Mouse (Mus musculus) hindlimb bud, embryonic 11.5 days (tissue): Measurements from ENCODE around the gene P2rx1.
A peak's percentile ranks its signal among the peaks of the same experiment; 100 is the strongest.

Experiments
- DNase-seq: peaks from one replicate; pipeline ENCODE4 v3.0.0-alpha.2; 2012; ENCODE audit warnings: low read depth, low spot score; ENCODE audit errors: extremely low spot score

Gene P2rx1

DNA sequence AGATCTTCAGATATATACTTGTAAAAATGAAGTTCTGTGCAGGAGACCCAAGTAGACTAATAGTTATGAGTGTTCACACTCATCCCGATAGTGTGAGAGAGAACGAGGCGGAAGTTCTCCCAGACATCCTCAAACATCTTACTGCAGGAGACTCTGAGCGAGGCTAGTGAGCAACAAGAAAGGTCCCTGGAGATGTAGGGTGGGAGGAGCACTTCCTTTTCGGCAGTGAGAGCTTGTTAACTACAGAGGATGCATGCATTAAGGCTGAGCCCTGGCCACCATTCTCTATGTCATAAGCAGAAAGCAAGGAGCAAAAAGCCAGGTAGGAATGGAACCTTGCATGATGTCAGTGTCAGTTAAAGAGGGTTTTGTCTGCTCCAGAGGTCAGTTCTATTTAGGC is 11.7 kb upstream of the P2rx1 start:
- DNase-seq = no peak

- DNase-seq = no peak
Measured at GRCm38 (mm10) chr11:72987807-72988206, 11.1 kb upstream of the P2rx1 start.

GRCm38 (mm10) chr11:72989044-72989443 is 9.9 kb upstream of the P2rx1 start:
- DNase-seq = no peak

- DNase-seq = no peak
Measured at GRCm38 (mm10) chr11:72990688-72991087, 8.2 kb upstream of the P2rx1 start.

GRCm38 (mm10) chr11:72991961-72992360 is 6.9 kb upstream of the P2rx1 start:
- no peak for DNase-seq

DNA sequence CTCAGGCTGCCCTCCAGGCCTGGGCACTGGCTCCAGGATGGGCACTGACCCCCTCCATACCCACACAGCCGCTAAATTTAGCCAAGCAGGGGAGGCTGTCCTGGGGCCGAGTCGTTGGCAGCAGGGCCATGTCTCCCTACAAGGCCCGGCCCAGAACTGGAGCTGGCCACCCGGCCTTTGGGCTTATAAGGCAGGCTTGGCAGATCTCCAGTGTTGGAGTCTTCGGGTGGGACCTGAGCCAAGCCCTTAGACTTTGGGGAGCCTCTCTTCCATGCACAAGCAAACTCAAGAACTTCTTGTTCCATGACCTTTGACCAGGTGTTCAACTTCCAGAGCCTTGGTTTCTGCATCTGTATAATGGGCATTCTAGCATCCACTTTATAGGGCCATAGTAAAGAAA is 2.6 kb upstream of the P2rx1 start:
- DNase-seq = no peak

GRCm38 (mm10) chr11:72996781-72997180 is 2.1 kb upstream of the P2rx1 start:
- no peak for DNase-seq

DNA sequence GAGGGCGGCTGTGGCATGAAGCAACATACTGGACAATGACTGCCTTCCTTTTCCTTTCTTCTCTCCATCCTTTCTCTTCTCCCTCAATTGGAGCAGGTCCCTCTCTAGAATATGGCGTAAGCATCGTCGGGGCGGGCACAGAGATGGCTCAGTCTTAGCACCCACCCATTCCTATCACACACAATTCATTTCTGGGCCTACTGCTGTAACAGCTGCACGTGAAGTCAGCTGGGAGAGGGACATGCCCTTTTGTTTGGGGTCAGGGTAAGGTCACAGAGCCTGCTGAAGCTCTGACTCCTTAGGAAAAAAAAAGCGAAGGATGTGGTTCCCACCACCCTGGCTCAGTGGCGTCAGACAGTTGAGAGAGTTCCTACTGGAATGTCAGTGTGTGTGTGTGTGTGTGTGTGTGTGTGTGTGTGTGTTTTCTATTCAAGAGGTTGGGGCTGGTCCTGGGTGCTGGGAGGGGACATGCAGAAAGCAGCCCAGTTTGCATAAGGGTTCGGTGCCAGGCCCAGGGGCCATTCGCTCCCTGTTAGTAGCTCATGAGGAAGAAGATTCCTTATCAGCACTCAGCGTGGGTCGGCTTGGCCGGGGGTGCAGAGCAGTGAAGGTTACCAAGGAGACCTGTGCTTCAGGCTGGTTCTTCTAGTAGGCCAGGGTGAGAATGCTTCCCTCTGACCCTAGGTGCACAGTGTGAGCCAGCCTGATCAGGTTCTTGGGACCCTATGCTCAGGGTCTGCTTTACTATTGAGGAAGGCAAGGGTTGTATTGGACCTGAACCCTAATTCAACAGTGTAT is 1.2 kb upstream of the P2rx1 start:
- DNase-seq = no peak

- DNase-seq = peak; percentile 33
Measured at GRCm38 (mm10) chr11:73001029-73001428, 2.1 kb downstream of the P2rx1 start.

GRCm38 (mm10) chr11:73006377-73006776 is 7.5 kb downstream of the P2rx1 start:
- DNase-seq = peak; percentile 57

DNA sequence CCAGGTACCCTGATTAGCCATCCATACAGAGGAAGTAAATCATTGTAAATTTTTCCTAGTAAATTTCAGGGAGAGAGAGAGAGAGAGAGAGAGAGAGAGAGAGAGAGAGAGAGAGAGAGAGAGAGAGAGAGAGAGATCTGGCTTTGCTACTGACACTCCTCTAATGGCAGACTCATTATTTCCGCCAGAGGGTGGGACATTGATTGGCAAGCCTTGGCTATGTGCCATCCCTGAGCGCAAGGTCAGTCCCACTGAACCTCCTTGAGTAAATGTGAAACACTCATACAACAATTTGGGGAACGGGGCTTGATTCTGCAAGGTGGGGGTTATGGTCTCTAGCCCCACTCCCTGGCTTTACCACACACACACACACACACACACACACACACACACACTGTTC is 8.2 kb downstream of the P2rx1 start:
- DNase-seq = no peak

GRCm38 (mm10) chr11:73007698-73008481 is 9.0 kb downstream of the P2rx1 start:
- DNase-seq = no peak

DNA sequence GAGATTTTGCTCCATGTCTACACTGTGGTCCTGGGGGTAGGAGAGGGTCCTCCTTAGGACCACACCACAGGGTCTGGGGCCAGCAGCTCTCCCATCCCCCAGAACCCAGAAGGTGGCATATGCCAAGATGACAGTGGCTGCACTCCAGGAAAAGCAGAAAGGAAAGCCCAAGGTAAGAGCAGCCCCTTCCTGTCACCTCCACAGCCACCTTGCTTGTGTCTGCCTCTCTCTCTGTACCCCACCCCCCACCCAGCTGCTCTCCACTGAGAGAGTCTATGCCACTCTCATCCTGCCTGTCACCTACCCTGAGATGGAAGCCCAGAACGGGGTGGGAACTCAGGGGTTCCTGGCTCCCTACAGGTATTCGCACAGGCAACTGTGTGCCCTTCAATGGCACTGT is 9.9 kb downstream of the P2rx1 start:
- no peak for DNase-seq

DNA sequence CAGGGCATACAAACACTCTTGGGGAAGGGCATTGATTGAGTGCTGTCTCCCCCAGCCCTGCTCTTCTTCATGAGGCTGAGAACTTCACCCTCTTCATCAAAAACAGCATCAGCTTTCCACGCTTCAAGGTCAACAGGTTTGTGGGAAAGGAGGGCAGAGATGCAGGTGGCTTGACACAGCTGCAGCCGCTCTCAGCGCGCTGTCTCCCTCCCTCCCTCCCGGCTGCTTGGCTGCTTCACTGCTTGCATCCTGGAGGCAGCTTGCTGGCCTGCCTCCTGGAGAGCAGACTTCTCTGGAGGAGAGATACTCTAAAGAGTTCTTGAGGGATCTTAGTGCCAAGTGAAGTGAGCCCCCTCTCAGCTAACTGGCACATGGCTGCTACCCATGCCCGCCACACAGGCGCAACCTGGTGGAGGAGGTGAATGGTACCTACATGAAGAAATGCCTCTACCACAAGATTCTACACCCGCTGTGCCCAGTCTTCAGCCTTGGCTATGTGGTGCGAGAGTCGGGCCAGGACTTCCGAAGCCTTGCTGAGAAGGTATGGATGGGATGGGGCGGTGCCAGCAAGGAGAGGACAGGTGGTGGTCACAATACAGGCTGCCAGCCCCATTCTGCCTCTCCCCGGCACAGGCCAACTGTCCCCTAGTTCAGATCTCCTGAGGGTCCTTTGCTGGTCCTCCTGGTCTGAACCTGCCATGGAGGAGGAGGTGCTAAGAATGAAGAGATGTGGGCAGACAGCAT is 10.8 kb downstream of the P2rx1 start:
- DNase-seq = no peak

DNA sequence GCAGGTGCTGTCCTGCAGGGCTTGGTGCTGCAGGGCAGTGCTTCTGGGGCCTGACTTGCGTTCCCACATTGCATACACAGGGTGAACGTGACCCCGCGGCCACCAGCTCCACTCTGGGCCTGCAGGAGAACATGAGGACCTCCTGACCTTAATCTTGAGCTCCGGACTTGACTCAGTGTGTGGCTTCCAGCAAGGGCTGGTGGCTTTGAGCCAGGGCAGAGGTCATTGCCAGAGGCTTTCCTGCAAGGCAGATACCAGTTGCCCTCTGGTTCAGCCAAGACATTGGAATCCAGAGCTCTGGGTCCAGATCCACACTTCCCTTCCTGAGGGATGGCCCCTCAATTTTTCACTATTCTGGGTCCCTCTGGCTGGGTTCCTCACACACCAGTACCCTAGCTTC is 15.1 kb downstream of the P2rx1 start:
- DNase-seq = no peak

GRCm38 (mm10) chr11:73014831-73015344 is 16.0 kb downstream of the P2rx1 start:
- no peak for DNase-seq

DNA sequence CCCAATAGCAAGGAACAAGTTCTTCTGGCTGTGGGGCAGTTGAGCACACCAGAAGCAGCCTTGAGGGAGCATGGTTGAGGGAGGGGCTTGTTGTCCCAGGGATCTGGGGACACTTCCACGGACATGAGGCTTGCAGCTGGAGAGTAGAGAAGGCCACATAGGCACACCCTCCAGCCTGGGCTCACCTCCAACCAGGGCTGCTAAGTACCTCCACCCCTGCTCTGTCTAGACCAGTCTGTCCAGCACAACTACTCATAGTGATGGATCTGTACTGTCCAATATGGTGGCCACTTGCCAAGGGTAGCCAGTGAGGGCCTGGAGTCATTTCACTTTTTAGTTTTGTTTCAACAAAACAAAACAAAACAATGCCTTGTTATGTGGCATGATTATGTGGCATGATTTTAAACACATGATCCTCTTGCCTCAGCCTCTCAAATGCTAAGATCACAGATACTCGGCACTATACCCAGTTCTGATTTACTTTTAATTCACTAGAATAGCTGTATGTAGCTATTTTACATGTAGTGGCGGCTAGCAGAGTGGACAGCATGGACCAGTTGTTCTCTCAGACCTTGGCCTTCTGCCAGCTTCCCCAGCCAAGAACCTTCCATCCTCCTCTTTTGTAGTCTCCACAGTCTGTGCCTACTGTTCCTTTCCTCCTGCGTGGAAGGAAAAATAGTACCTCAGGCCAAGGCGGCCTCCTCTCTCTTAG is 16.6 kb downstream of the P2rx1 start:
- no peak for DNase-seq

DNA sequence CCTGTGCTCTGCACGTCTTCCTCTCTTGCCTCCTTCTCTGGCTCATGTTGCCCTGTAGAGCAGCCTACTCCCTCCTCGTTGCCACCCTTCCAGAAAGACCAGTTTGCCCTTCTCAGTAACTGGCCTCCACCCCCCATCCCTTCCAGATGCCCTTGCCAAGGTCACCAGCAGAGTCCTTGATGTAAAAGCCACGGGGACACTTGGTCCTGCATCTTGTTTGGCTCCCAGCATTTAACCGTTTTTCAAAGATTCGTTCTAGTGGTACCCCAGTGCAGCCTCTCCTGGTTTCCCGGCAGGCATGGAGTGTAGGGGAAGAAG is 17.2 kb downstream of the P2rx1 start:
- DNase-seq = no peak

DNA sequence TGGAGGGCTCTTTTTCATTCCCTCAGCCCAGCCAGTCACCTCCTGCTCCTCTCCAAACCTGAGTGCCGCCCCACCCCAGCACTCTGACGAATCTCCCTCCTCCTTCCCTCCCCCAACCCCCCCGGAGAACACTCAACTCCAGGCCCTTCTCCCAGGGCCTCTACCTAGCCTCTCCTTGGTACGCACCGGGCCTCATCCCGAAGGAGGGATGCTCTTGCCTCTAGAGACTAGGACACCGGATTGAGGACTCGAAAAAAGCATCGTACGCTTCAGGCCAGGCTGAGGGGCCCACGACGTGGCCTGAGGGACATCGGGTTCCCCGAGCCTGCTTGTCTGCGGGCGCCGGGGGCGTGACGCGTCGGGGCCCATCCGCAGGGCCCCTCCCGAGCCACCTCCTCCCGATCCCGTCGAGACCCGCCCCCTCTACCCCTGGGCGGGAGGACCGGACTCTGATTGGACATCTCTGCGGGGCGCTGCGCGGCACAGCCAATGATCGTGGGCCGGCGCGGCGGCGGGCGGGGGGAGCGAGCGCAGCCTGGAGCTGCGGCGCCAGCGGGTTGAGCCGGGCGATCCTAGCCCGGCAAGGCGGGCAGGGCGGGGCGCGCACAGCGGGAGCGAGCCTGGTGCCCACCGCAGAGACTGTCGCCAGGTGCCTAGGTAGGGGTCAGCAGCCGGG is 19.7 kb downstream of the P2rx1 start, which contains the start of gene Camkk1:
Gene Camkk1 (plus strand): TSS at position 538 of the 676 bp plus-strand sequence.
- peak; percentile 41 for DNase-seq

- DNase-seq = no peak
Measured at GRCm38 (mm10) chr11:73019147-73019795, 20.4 kb downstream of the P2rx1 start.
